Mouse (Mus musculus) T-cell, adult 66 days (primary cell): Measurements from ENCODE around the gene Cdh22. TPM values are rescaled to one million over a fixed set of nuclear protein-coding genes. Genes with fewer than 3 reads are reported as not detected.

Experiments
- total RNA-seq, 2 experiments: library from RNA; stranded (reverse); gene quantifications; 3 replicates in 1 of 2; 4 replicates in 1 of 2; pipeline ENCODE4 v1.2.4; 2023

Cdh22 gene
- under 1 TPM in 1 of 2 experiments, not detected in 1; 0.20 TPM for total RNA-seq

GRCm38 (mm10) chr2:165234613-165235291, at the start of gene Cdh22:
Cdh22 (minus strand) TSS chr2:165234853.

GRCm38 (mm10) chr2:165090650-165091049, 144.0 kb downstream of the Cdh22 start, which contains the start of gene 1700025C18Rik:
1700025C18Rik (minus strand) TSS chr2:165090750.

Other genes starting within 250 kb of the Cdh22 start
- gene Ncoa5, start 200.0 kb downstream of the Cdh22 start, total RNA-seq = 10 to 100 TPM; 42.9 to 45.8 TPM
- gene Cd40, start 179.2 kb downstream of the Cdh22 start, total RNA-seq = under 1 TPM in 1 of 2 experiments, not detected in 1; 0.55 TPM
- gene 1700025C18Rik, start 144.1 kb downstream of the Cdh22 start, total RNA-seq = not detected
- gene Slc35c2, start 53.0 kb upstream of the Cdh22 start, total RNA-seq = 10 to 100 TPM; 30.6 to 36.9 TPM
- gene Elmo2, start 91.6 kb upstream of the Cdh22 start, total RNA-seq = 10 to 100 TPM; 46.5 to 48.1 TPM
- not detected for gene Zfp663, start 133.9 kb upstream of the Cdh22 start, total RNA-seq
- gene Zfp334, start 153.4 kb upstream of the Cdh22 start, total RNA-seq = not detected
- gene Ocstamp, start 165.6 kb upstream of the Cdh22 start, total RNA-seq = not detected
- gene Slc13a3, start 238.4 kb upstream of the Cdh22 start, total RNA-seq = not detected